Comparison of ENCODE assay signal across 12 mouse cellular contexts in the genomic region with DNA sequence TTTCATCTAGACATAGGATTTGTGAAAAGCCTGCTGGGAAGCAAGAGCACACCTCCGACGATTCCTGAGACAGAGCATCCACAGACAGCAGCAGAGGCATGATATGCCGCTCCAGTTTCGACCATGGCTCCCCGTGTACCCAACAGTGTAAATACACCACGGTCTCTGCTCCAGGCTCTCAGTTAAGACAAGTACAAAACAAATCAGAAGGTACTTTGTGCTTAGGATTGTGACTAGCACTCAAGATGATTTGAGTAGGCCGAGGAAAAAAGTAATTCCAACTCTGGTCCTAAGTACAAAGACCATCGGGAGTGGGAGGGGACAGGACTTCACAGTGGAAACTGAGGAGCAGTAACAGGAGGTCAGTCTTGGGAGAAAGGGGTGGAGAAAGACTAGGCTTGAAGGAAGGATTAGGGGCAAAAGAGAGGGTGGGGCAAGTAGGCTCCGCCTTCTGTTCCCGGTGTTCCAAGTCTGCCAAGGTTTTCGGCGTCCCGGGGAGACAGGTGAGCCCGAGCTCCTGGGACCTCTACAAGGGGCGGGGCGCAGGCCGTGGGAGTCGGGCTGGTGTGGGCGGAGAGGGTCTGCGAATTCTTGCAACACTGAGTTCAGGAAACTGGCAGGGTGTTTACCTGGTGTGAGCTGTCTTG. TPM values are rescaled to one million over a fixed set of nuclear protein-coding genes. Genes with fewer than 3 reads are reported as not detected.
DNase-seq lines count a peak whose midpoint lies in the region; ATAC-seq and TF ChIP-seq lines count a peak whose summit lies in the region.
"Had no signal": no experiment of that assay in that cellular context is flagged by ENCODE, and none has a peak within 500 bp of the region (broad histone marks: within the 10 kb centered on the region; RNA-seq: fewer than 3 reads in every experiment).

Gene Tmem139 (plus strand): TSS at position 447 of the 647 bp plus-strand sequence.

- H3K9me3 ChIP-seq in hindbrain, embryonic 10.5 days, result no peaks in the 10 kb centered on the region
- no peaks in the 10 kb centered on the region for H3K9me3 ChIP-seq in hindbrain, embryonic 16.5 days (ENCODE audit: control insufficient read depth, low read length)
- H3K9me3 ChIP-seq in limb, embryonic 10.5 days (replicated peaks), result no peaks in the 10 kb centered on the region
- H3K9me3 ChIP-seq: midbrain, embryonic 13.5 days had no signal

- TF ChIP-seq CTCF in cerebellum, adult 2 months (IDR thresholded peaks at IDR 0.05; ENCODE audit: borderline replicate concordance, insufficient read depth, low read depth, low read length), result no peak

- H3K27ac ChIP-seq in hindbrain, embryonic 10.5 days, result no peak within 1 kb of the TSS
- H3K27ac ChIP-seq in hindbrain, embryonic 16.5 days (ENCODE audit: low read depth, low read length), result no peak within 1 kb of the TSS
- no peak within 1 kb of the TSS for H3K27ac ChIP-seq in limb, embryonic 10.5 days
- no peak within 1 kb of the TSS for H3K27ac ChIP-seq in cerebellum, adult 2 months (ENCODE audit: insufficient read depth, low read length)
- H3K27ac ChIP-seq: midbrain, embryonic 13.5 days had no signal

- H3K4me1 ChIP-seq in hindbrain, embryonic 10.5 days (replicated peaks), result peaks cover 6% of the 10 kb centered on the region
- peaks cover 7% of the 10 kb centered on the region for H3K4me1 ChIP-seq in hindbrain, embryonic 16.5 days (ENCODE audit: control insufficient read depth, insufficient read depth, low read depth, low read length)
- H3K4me1 ChIP-seq in limb, embryonic 10.5 days, result peaks cover 12% of the 10 kb centered on the region
- no peaks in the 10 kb centered on the region for H3K4me1 ChIP-seq in cerebellum, adult 2 months (ENCODE audit: control insufficient read depth, insufficient read depth, low read length)

- no peak for TF ChIP-seq POLR2A in cerebellum, adult 2 months (IDR thresholded peaks at IDR 0.05; ENCODE audit: borderline replicate concordance, insufficient read depth, low read length)

- WGBS in hindbrain, embryonic 10.5 days, result 20% methylated on average over 20 of the region's 20 CpGs
- 20% methylated on average over 20 of the region's 20 CpGs for WGBS in hindbrain, embryonic 16.5 days
- WGBS in limb, embryonic 10.5 days, result 14% methylated on average over 20 of the region's 20 CpGs
- 30% methylated on average over 20 of the region's 20 CpGs for WGBS in cerebellum, adult 2 months

- peak within 1 kb of the TSS; percentile 20; the same call in 1 of the 2 replicates for H3K4me3 ChIP-seq in hindbrain, embryonic 10.5 days
- no peak within 1 kb of the TSS for H3K4me3 ChIP-seq in hindbrain, embryonic 16.5 days (ENCODE audit: low read length)
- peak within 1 kb of the TSS; percentile 37 for H3K4me3 ChIP-seq in limb, embryonic 10.5 days
- no peak within 1 kb of the TSS for H3K4me3 ChIP-seq in cerebellum, adult 2 months (replicated peaks; ENCODE audit: insufficient read depth, low read depth, low read length)
- H3K4me3 ChIP-seq: midbrain, embryonic 13.5 days had no signal

- DNase-seq in hindbrain, embryonic 10.5 days (ENCODE audit: low spot score), result no peak
- DNase-seq in fat pad, adult 2 months (ENCODE audit: extremely low read depth, low read depth, low spot score), result peak; percentile 42
- DNase-seq in limb, embryonic 10.5 days (ENCODE audit: low spot score), result no peak
- peak; percentile 87 for DNase-seq in lung, postnatal 36 days
- no peak for DNase-seq in layer of hippocampus, adult 8-10 months (ENCODE audit: low spot score in 2 of 2)
- no peak for DNase-seq in right cerebral cortex, adult 2 months (ENCODE audit: low spot score in 2 of 2)
- no peak for DNase-seq in cerebellum, adult 2 months
- DNase-seq: heart, postnatal 14 days had no signal

- no peak for ATAC-seq in hindbrain, embryonic 16.5 days
- ATAC-seq: midbrain, embryonic 13.5 days had no signal

- H3K27me3 ChIP-seq in hindbrain, embryonic 10.5 days (ENCODE audit: insufficient read depth, poor library complexity, severe bottlenecking), result 0 out of 2 replicates have a peak, but pooled peaks cover 6% of the 10 kb centered on the region
- no peaks in the 10 kb centered on the region for H3K27me3 ChIP-seq in hindbrain, embryonic 16.5 days (replicated peaks; ENCODE audit: control insufficient read depth, insufficient read depth, low read length)
- H3K27me3 ChIP-seq in limb, embryonic 10.5 days (ENCODE audit: low read depth, poor library complexity, severe bottlenecking), result peaks cover 18% of the 10 kb centered on the region; the same call in 1 of the 2 replicates
- no peaks in the 10 kb centered on the region for H3K27me3 ChIP-seq in cerebellum, adult 2 months (ENCODE audit: control insufficient read depth, insufficient read depth, low read length)
- H3K27me3 ChIP-seq: midbrain, embryonic 13.5 days had no signal

- H3K36me3 ChIP-seq in hindbrain, embryonic 10.5 days, result no peaks in the 10 kb centered on the region
- no peaks in the 10 kb centered on the region for H3K36me3 ChIP-seq in hindbrain, embryonic 16.5 days (ENCODE audit: control insufficient read depth, insufficient read depth, low read length)
- no peaks in the 10 kb centered on the region for H3K36me3 ChIP-seq in limb, embryonic 10.5 days
- H3K36me3 ChIP-seq: midbrain, embryonic 13.5 days had no signal

- H3K9ac ChIP-seq in hindbrain, embryonic 16.5 days (ENCODE audit: low read depth, low read length), result no peak within 1 kb of the TSS
- H3K9ac ChIP-seq: midbrain, embryonic 13.5 days had no signal

- H3K4me2 ChIP-seq in hindbrain, embryonic 16.5 days (ENCODE audit: low read length), result no peak within 1 kb of the TSS
- H3K4me2 ChIP-seq: midbrain, embryonic 13.5 days had no signal

RNA-seq across cellular contexts. Expression of gene Tmem139, which starts in this region (rescaled TPM):
- 0.48 and 0.75 TPM in 2 replicates for polyA plus RNA-seq in hindbrain, embryonic 10.5 days (2016; fragmentation: Nextera tagmentation; extraction: Ambion mirVana)
- polyA plus RNA-seq in hindbrain, embryonic 16.5 days (2015; fragmentation: Nextera tagmentation; extraction: Ambion mirVana), result 0.14 TPM in 2 replicates
- 0.25 and 1.2 TPM in 2 replicates for polyA plus RNA-seq in limb, embryonic 10.5 days (2016; fragmentation: Nextera tagmentation; extraction: Ambion mirVana)
- not detected for total RNA-seq in layer of hippocampus, adult 8-10 months (2022)
- not detected in 2 replicates for polyA plus RNA-seq in cerebellum, adult 2 months (2012; rRNA removed)
- total RNA-seq: heart, postnatal 14 days; MEL had no signal
- polyA plus RNA-seq: midbrain, embryonic 13.5 days; spleen, adult 2 months had no signal

Comparison
In these comparisons a context has a peak if more than half of its experiments do, and no peak if none do; other contexts are left out.
1. H3K4me3 ChIP-seq: peak in hindbrain, embryonic 10.5 days (single experiment) and limb, embryonic 10.5 days (single experiment); none in hindbrain, embryonic 16.5 days (single experiment) and cerebellum, adult 2 months (single experiment).
2. DNase-seq: peak in fat pad, adult 2 months (single experiment) and lung, postnatal 36 days (single experiment); none in hindbrain, embryonic 10.5 days (single experiment), limb, embryonic 10.5 days (single experiment), layer of hippocampus, adult 8-10 months (0 of 2), right cerebral cortex, adult 2 months (0 of 2) and cerebellum, adult 2 months (0 of 2).